10 mouse cellular contexts compared by ENCODE assay signal in genomic region chr11:83223367-83223766, GRCm38 (mm10). TPM values are rescaled to one million over a fixed set of nuclear protein-coding genes. Genes with fewer than 3 reads are reported as not detected.
A peak's percentile ranks its signal among the peaks of the same experiment; 100 is the strongest.
DNase-seq lines count a peak whose midpoint lies in the region; ATAC-seq and TF ChIP-seq lines count a peak whose summit lies in the region.
"Had no signal": no experiment of that assay in that cellular context is flagged by ENCODE, and none has a peak within 500 bp of the region (broad histone marks: within the 10 kb centered on the region; RNA-seq: fewer than 3 reads in every experiment).

No protein-coding gene starts in this region.

- peak overlapping the region; percentile 78 for H3K4me2 ChIP-seq in liver, postnatal 0 days (ENCODE audit: low read depth, low read length)
- no peak overlapping the region for H3K4me2 ChIP-seq in hindbrain, embryonic 16.5 days (ENCODE audit: low read length)
- H3K4me2 ChIP-seq: embryonic facial prominence, embryonic 15.5 days; limb, embryonic 12.5 days had no signal

- H3K36me3 ChIP-seq in liver, postnatal 0 days (replicated peaks; ENCODE audit: insufficient read depth, low read length): peaks cover 15% of the 10 kb centered on the region; the same call in 1 of the 2 replicates
- no peaks in the 10 kb centered on the region for H3K36me3 ChIP-seq in hindbrain, embryonic 16.5 days (ENCODE audit: control insufficient read depth, insufficient read depth, low read length)
- H3K36me3 ChIP-seq: embryonic facial prominence, embryonic 15.5 days; limb, embryonic 12.5 days had no signal

- 28% methylated on average over 7 of the region's 7 CpGs for WGBS in liver, postnatal 0 days (ENCODE audit: insufficient replicate concordance)
- WGBS in hindbrain, embryonic 16.5 days: 88% methylated on average over 7 of the region's 7 CpGs

- no peaks in the 10 kb centered on the region for H3K27me3 ChIP-seq in liver, postnatal 0 days (ENCODE audit: insufficient read depth, low read length)
- no peaks in the 10 kb centered on the region for H3K27me3 ChIP-seq in hindbrain, embryonic 16.5 days (replicated peaks; ENCODE audit: control insufficient read depth, insufficient read depth, low read length)
- H3K27me3 ChIP-seq: embryonic facial prominence, embryonic 15.5 days; limb, embryonic 12.5 days had no signal

- peak; percentile 14 for DNase-seq in adrenal gland, postnatal 14 days
- DNase-seq in adrenal gland, adult 8-10 months: no peak
- peak; percentile 71 for DNase-seq in c-Kit-positive CD71-positive TER-119-positive erythroid progenitor cells, embryonic 14.5 days (ENCODE audit: low spot score)
- DNase-seq in liver, postnatal 0 days: peak; percentile 64
- peak; percentile 32 to 49 for DNase-seq in spleen, postnatal 14 days (ENCODE audit: low spot score in 2 of 2)
- no peak for DNase-seq in retina, postnatal 1 day
- no peak for DNase-seq in testis, postnatal 14 days (ENCODE audit: low spot score)

- peak; percentile 17; the same call in 1 of the 2 replicates for TF ChIP-seq EP300 in liver, postnatal 0 days (IDR thresholded peaks at IDR 0.05; ENCODE audit: low read depth)

- H3K4me1 ChIP-seq in liver, postnatal 0 days (ENCODE audit: insufficient read depth): peaks cover 8% of the 10 kb centered on the region; the same call in 1 of the 2 replicates
- H3K4me1 ChIP-seq in hindbrain, embryonic 16.5 days (ENCODE audit: control insufficient read depth, insufficient read depth, low read depth, low read length): no peaks in the 10 kb centered on the region
- H3K4me1 ChIP-seq: embryonic facial prominence, embryonic 15.5 days; limb, embryonic 12.5 days had no signal

- H3K9ac ChIP-seq in liver, postnatal 0 days (replicated peaks): peak overlapping the region; percentile 62
- H3K9ac ChIP-seq in hindbrain, embryonic 16.5 days (ENCODE audit: low read depth, low read length): no peak overlapping the region
- H3K9ac ChIP-seq: embryonic facial prominence, embryonic 15.5 days; limb, embryonic 12.5 days had no signal

- peak; percentile 62 for ATAC-seq in liver, postnatal 0 days
- ATAC-seq in hindbrain, embryonic 16.5 days: no peak

- TF ChIP-seq CTCF in liver, postnatal 0 days (IDR thresholded peaks at IDR 0.05; ENCODE audit: low read depth): no peak

- H3K4me3 ChIP-seq in liver, postnatal 0 days (ENCODE audit: low read depth, low read length): peak overlapping the region; percentile 64
- no peak overlapping the region for H3K4me3 ChIP-seq in hindbrain, embryonic 16.5 days (ENCODE audit: low read length)
- H3K4me3 ChIP-seq: embryonic facial prominence, embryonic 15.5 days; limb, embryonic 12.5 days had no signal

- no peaks in the 10 kb centered on the region for H3K9me3 ChIP-seq in liver, postnatal 0 days (ENCODE audit: low read length)
- H3K9me3 ChIP-seq in hindbrain, embryonic 16.5 days (ENCODE audit: control insufficient read depth, low read length): no peaks in the 10 kb centered on the region
- H3K9me3 ChIP-seq: embryonic facial prominence, embryonic 15.5 days; limb, embryonic 12.5 days had no signal

- H3K27ac ChIP-seq in liver, postnatal 0 days (ENCODE audit: low read depth): peak overlapping the region; percentile 93
- no peak overlapping the region for H3K27ac ChIP-seq in hindbrain, embryonic 16.5 days (ENCODE audit: low read depth, low read length)
- H3K27ac ChIP-seq: embryonic facial prominence, embryonic 15.5 days; limb, embryonic 12.5 days had no signal

RNA-seq across cellular contexts. Expression of gene Slfn3, which starts 32.2 kb away (rescaled TPM):
- 3.8 and 4.2 TPM in 2 replicates for total RNA-seq in adrenal gland, postnatal 14 days (2021)
- 1 to 10 TPM; 2.5 to 4.0 (median 3.5) TPM for total RNA-seq in adrenal gland, adult 8-10 months (2022)
- 0.77 and 1.1 TPM in 2 replicates for polyA plus RNA-seq in liver, postnatal 0 days (2015; fragmentation: Nextera tagmentation; extraction: Ambion mirVana)
- 0.18 and 0.52 TPM in 2 replicates for polyA plus RNA-seq in hindbrain, embryonic 16.5 days (2015; fragmentation: Nextera tagmentation; extraction: Ambion mirVana)

RNA-seq across cellular contexts. Expression of gene Slfn4, which starts 48.4 kb away (rescaled TPM):
- total RNA-seq in adrenal gland, postnatal 14 days (2021): 0.22 and 0.30 TPM in 2 replicates
- total RNA-seq in adrenal gland, adult 8-10 months (2022): under 1 TPM; 0.15 to 0.30 (median 0.23) TPM
- polyA plus RNA-seq in liver, postnatal 0 days (2015; fragmentation: Nextera tagmentation; extraction: Ambion mirVana): 2.7 and 3.1 TPM in 2 replicates
- polyA plus RNA-seq in hindbrain, embryonic 16.5 days (2015; fragmentation: Nextera tagmentation; extraction: Ambion mirVana): not detected in 2 replicates
- polyA plus RNA-seq: limb, embryonic 12.5 days had no signal

Comparison
In these comparisons a context has a peak if more than half of its experiments do, and no peak if none do; other contexts are left out.
1. DNase-seq: peak in adrenal gland, postnatal 14 days (single experiment), c-Kit-positive CD71-positive TER-119-positive erythroid progenitor cells, embryonic 14.5 days (single experiment), liver, postnatal 0 days (single experiment) and spleen, postnatal 14 days (2 of 2); none in adrenal gland, adult 8-10 months (single experiment), retina, postnatal 1 day (single experiment) and testis, postnatal 14 days (single experiment).